Mouse (Mus musculus) forebrain, embryonic 14.5 days (tissue): ENCODE data around the gene Zfp839. TPM values are rescaled to one million over a fixed set of nuclear protein-coding genes. Genes with fewer than 3 reads are reported as not detected.

ENCODE experiments used
- ATAC-seq: fragments of 200-750 bp; cut with Nextera tagmentation; 2 replicates; pipeline ENCODE4 v1.8.0; 2017; ENCODE audit warnings: mild to moderate bottlenecking, moderate library complexity
- DNase-seq: peaks from one replicate; pipeline ENCODE4 v3.0.0-alpha.2; 2015; ENCODE audit warnings: low spot score
- H3K27ac ChIP-seq: fragments of 300-500 bp; sonication (generic); 2 replicates; pipeline ENCODE4 v1.5.1; 2014; ENCODE audit warnings: low read depth, mild to moderate bottlenecking, control low read depth, low read length, moderate library complexity
- H3K27me3 ChIP-seq: fragments of 300-500 bp; sonication (generic); replicated peaks from 2 replicates; pipeline ENCODE4 v1.6.1; 2014; ENCODE audit warnings: low read length, control low read depth, mixed read lengths; ENCODE audit not compliant: control insufficient read depth, insufficient read depth
- H3K36me3 ChIP-seq: fragments of 300-500 bp; sonication (generic); 2 replicates; pipeline ENCODE4 v1.6.1; 2014; ENCODE audit warnings: low read length, control low read depth; ENCODE audit not compliant: control insufficient read depth, insufficient read depth
- H3K4me1 ChIP-seq: fragments of 300-500 bp; sonication (generic); 2 replicates; pipeline ENCODE4 v1.6.1; 2014; ENCODE audit warnings: antibody characterized with exemption, low read length, control low read depth; ENCODE audit not compliant: control insufficient read depth, insufficient read depth
- H3K4me2 ChIP-seq: fragments of 300-500 bp; sonication (generic); 2 replicates; pipeline ENCODE4 v1.6.1; 2014; ENCODE audit warnings: mild to moderate bottlenecking, control low read depth, low read length
- H3K4me3 ChIP-seq: fragments of 300-500 bp; sonication (generic); 2 replicates; pipeline ENCODE4 v1.5.1; 2014; ENCODE audit warnings: low read depth, low read length, control low read depth
- H3K9ac ChIP-seq: fragments of 300-500 bp; sonication (generic); 2 replicates; pipeline ENCODE4 v1.6.1; 2014; ENCODE audit warnings: mild to moderate bottlenecking, low read length, control low read depth, moderate library complexity
- H3K9me3 ChIP-seq: fragments of 300-500 bp; sonication (generic); replicated peaks from 2 replicates; pipeline ENCODE4 v1.6.1; 2016; ENCODE audit warnings: low read length, control low read depth, mixed read lengths; ENCODE audit not compliant: control insufficient read depth
- WGBS: fragments of 180-500 bp; shearing (Covaris S2); extraction: QIAGEN DNeasy Blood & Tissue Kit; methylation state at CpG from one replicate; pipeline ENCODE4 v1.1.7; 2014; 5-methylcytosine and 5-hydroxymethylcytosine counted together
- polyA plus RNA-seq: library from polyadenylated mRNA; unstranded; fragments of >200 nt; fragmentation: Nextera tagmentation; extraction: Ambion mirVana; gene quantifications from 2 replicates; pipeline ENCODE4 v1.2.1, GENCODE M21; 2014

Gene Zfp839
- polyA plus RNA-seq, 1 experiment from 2014 or later = 0.81 TPM

DNA sequence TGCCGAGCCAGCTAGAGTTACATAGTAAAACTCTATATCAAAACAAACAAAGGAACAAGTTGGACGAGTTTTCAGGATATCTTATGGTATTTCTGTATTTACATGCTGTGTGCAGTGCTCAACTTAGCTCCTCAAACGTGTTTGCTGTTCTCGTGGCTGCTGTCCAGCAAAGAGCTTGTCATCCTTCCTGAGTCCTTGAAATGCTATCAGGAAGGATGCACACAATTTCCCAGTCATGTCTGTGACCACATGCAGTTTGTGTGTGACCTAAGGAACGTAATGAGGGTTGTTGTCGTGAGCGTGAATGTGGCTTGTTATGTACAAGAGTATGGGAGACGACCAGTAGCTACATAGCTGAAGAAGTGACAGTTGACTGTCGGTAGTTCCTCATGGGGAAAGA is 65.7 kb downstream of the Zfp839 start:
- Histone ChIP-seq H3K27me3 (no peaks in the 10 kb centered on the region), H3K4me1 (no peaks in the 10 kb centered on the region), H3K36me3 (peaks cover 36% of the 10 kb centered on the region), H3K9ac (no peak overlapping the region), H3K27ac (no peak overlapping the region), H3K4me3 (no peak overlapping the region), H3K9me3 (no peaks in the 10 kb centered on the region), H3K4me2 (no peak overlapping the region)
- ATAC-seq (no peak), DNase-seq (no peak)
- WGBS = 89% methylated on average over 9 of the region's 9 CpGs

Other genes starting within 250 kb of the Zfp839 start
- gene Dync1h1, start 248.8 kb upstream of the Zfp839 start, polyA plus RNA-seq = 89.0 and 94.3 TPM in 2 replicates
- not detected in 2 replicates for gene 1700001K19Rik, start 167.6 kb upstream of the Zfp839 start, polyA plus RNA-seq
- 1,205 and 1,208 TPM in 2 replicates for gene Hsp90aa1, start 147.5 kb upstream of the Zfp839 start, polyA plus RNA-seq
- 24.6 and 29.7 TPM in 2 replicates for gene Wdr20, start 112.3 kb upstream of the Zfp839 start, polyA plus RNA-seq
- 16.3 and 18.9 TPM in 2 replicates for gene Mok, start 9.3 kb upstream of the Zfp839 start, polyA plus RNA-seq
- gene Cinp, start 38.9 kb downstream of the Zfp839 start, polyA plus RNA-seq = 86.2 and 87.5 TPM in 2 replicates
- gene Tecpr2, start 39.0 kb downstream of the Zfp839 start, polyA plus RNA-seq = 3.8 and 5.9 TPM in 2 replicates
- gene Ankrd9, start 128.8 kb downstream of the Zfp839 start, polyA plus RNA-seq = 6.0 and 7.2 TPM in 2 replicates
- 8.5 and 9.7 TPM in 2 replicates for gene Rcor1, start 189.1 kb downstream of the Zfp839 start, polyA plus RNA-seq